Mouse (Mus musculus) mesoderm, embryonic 11.5 days (tissue): ENCODE data around the gene Wipf2.
A peak's percentile ranks its signal among the peaks of the same experiment; 100 is the strongest.
"Not testable (repeated sequence)": the region's sequence is repeated elsewhere in the genome, so short reads cannot be mapped to it uniquely, and the experiment has no call there.

ENCODE experiments used
- DNase-seq: peaks from one replicate; pipeline ENCODE4 v3.0.0-alpha.2; 2012; ENCODE audit warnings: low read depth, low spot score

Gene Wipf2

DNA sequence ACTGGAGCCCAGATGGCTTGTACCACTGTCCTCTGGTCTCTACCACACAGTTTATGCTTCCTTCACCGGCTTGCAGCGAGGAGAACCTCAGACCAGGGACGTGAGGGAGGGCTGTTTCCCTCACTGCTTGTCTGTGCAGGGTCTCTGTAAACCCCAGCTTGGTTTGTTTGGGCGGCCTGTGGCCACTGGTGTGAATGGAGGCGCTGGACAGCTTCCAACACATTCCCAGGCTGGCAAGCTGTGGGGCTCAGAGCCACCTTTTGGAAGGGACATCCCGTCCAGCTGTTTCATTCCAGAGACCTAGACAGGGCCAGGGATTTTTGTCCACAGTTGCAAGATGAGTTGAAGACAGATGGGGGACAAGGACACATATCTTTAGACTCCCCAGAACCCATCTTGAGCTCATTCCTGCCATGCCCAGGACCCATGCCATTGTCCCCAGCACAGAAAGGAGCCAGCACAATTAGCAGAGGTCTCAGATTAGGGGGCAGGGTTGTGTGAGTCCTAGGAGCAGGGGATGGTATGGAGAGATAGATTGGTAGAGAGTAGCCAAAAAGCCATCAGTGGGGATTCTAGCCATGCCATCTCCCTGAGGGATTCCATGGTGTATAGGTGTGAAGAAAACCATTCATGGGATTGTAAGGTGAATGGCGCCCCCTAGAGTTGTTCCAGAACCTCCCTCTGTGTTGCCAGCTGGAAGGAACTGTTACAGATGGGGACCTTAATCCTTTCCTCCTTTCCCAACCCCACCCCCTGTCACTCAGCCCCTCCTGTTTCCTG, 68.3 kb downstream of the Wipf2 start:
- no peak for DNase-seq

DNA sequence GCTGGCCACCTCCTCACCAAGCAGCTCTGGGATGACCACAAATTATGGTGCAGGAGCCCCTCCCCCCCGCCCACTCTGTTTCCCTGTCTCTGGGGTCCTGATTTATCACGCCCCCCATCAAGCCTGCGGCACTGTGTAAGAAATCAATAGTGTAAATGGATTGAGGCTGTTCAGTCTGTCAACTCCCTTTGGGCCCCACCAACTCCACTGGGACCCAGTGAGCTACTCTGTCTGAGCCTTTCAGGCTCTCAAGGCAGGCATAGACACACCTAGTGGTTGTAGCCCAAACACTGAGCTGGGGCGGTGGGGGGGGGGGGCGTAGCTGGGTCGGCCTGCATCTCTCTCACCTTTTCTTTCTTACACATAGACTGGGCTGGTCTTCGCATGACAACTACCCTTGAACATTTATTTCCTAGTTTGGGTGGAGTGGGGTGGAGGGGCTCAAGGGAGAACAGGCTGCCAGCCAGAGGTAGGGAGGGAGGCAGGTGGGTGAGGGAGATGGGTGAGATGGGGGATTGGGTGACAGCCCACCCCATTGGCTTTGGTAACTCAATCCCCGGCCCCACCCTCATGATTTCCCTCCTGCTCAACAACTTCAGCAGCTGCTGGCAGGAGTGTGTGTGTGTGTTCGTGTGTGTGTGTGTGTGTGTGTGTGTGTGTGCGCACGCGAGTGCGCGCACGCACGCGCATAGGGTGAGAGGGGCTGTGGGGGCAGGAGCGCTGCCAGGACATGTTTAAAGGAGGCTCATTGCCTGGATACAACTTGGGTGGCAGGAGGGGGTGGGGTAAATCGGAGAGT, 69.1 kb downstream of the Wipf2 start:
- peak; percentile 74 for DNase-seq

DNA sequence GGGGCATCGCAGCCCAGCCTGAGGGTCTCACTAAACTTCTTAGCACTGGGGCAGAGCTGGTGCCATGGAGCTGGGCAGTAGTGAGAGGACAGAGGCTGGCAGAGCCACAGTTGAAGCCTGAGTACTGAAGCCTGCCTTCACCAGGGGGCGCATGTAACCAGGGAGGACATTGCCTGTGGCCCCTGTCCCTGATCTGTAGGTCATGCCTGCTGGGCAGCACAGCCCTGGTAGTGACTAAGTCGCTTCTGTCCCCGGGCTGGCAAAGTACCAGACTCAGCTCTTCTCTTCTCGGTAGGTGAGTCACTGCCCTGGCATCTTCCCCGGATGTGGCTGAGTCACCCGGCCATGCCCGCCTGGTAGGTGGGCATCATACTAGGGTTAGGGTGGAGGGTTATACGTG, 69.7 kb downstream of the Wipf2 start:
- DNase-seq = no peak

DNA sequence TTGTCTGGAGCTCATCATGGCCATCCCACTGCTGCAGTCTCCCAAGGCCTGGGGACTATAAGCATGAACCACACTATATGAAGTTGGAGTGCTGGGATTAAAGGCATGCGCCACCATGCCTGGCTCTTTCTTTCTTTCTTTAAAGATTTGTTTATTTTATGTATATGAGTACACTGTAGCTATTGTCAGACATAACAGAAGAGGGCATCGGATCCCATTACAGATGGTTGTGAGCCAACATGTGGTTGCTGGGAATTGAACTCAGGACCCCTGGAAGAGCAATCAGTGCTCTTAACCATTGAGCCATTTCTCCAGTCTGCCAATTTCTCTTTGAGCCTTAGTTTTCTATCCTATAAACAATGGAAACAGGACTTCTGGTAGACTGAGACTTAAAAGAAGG, 70.4 kb downstream of the Wipf2 start:
- DNase-seq = not testable (repeated sequence)

DNA sequence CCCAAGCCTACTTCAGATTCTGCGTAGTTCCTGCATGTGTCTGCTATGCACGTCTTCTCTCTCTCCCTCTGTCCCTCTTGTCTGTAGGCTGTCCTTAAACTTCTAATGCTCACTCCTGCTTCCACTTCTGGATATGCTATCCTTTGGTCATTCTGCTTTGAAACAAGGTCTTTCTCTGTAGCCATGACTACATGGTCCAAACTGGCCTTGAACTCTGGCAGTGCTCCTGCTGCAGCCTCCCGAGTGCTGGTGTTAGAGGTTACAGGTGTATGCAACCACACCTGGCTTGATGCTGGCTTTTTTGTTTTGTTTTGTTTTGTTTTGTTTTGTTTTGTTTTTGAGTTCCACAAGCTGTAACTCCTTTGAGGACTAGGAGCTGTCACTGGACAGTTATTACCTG, 70.9 kb downstream of the Wipf2 start:
- no peak for DNase-seq

DNA sequence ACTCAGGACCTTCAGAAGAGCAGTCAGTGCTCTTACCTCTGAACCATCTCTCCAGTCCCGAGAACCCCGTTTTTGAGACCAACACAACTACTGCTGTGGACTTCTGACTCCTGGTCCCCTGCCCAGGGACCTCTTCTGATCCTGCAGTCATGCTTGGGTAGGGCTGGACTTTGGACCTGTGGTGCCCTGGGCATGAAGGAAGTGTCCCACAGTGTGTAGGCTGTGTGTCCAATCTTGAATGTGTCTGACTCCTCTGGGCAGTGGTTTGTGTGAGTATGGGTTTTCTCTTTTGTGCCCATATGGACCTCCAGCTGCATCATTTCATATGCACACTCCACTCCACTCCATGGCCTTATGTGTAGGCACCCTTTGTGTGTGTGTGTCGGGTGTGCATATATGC, 71.7 kb downstream of the Wipf2 start:
- DNase-seq = no peak

DNA sequence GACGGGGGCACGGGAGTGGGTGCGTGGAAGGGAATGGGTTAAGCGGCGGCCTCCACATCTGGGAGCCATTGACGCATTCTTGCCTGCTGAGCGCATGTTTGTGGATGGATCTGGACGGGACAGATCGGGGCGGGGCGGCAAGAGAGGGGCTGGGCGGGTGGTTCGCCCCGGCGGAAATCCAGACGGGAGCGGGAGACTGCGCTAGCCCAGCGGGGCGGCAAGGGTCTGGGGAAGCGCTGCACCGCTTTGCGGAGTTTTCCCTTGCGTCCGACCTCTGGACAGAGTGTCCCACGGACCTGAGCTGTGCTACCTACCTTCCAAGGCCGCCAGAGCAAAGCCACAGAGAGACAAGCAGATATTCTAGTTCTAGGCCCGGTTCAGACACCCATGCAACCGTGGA, 72.7 kb downstream of the Wipf2 start:
- peak; percentile 86 for DNase-seq

DNA sequence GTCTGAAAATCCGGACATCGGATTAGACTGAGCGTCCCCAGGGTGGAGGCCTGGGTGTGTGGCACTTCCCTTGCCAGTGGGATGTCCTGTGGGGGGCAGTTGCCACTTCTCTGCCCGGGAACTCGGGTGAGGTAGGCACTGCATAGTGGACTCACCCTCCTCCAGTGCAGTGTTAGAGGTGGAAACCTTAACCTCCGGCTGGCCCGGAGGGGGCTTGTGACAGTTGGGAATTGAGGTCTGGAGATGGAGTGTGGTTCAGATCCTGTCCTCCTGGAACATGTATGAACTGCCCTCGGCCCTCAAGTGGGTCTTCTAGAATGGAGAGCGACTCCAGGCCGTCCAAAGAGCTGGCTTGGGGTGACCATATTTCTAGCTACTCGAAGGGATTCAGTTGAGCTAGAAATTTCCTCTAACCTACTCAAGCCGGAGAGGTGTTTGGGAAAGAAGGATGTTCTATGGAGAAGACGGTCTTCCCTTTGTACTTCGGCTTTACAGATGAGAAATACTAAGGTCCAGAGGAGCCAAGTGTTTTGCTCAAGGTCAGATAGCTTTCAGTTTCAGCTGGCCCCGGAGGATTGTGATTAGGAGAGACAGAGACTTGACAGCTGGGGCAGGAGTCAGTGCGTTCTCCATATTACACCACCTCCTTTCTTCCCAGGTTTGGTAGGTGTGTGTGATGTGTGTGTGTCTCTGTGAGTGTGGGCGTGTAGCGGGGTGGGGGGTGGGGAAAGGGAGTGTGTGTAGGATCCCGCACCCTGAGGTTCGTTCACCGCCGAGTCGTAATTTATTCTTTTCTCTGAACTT, 73.4 kb downstream of the Wipf2 start:
- DNase-seq = no peak

DNA sequence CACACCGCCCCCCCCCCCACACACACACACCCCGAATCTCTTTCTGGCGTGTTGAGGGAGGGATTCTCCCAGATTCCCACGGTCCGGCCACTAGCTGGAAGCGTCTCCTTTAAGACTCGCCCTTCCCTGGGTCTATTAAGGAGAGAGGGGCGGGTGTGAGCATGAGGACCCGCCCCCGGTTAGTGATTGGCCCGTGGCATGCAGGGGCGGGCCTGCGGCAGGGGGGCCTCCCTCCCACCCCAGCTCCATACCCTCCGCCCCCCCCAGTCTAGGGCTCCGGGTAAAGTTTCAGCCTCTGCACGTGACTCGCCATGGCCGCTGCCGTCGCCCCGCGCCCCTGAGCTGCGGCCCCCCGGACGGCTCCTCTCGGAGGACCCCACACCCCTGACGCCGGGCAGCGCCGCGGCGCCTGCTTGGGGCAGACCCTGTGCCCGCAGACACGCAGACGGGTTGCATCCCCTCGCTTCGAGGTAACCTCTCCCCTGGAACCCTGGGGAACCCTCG, 74.0 kb downstream of the Wipf2 start:
- DNase-seq = peak; percentile 92

DNA sequence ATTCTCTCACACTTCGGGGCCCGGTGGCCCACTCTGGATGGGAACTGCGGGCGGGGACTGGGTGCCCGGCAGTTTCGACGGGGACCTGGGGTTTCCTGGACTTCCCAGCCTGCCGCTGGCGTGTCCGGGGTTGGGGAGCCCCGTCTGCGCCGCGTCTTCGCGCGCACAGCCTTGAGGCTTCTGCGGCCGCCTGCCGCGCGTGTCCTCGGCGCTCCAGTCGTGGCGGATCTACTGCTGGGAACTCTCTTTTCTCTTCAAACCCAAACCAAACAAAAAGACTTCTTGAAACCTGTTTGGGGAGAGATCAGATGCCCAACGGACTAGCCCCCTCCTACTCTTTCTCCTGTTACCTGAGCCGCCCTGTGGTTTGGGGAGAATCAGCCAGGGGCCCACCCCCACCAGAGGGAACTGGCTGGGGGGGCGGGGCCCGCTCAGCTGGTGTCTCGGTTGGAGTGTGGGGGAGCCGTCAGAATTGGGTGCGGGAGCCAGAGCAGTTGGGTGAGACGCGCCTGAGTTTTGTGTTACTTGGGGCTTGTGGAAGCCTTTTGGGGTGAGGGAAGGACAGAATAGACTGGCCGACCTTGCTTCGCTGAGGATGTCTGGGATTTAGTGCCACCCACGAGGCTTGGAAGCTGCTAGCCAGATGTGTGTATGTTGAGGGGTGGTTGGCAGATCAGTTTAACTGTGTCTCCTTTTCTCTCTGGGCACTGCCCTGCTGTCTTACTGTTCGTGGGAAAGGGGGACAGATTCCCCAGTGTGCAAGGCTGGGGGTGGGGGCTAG, 74.7 kb downstream of the Wipf2 start:
- no peak for DNase-seq

DNA sequence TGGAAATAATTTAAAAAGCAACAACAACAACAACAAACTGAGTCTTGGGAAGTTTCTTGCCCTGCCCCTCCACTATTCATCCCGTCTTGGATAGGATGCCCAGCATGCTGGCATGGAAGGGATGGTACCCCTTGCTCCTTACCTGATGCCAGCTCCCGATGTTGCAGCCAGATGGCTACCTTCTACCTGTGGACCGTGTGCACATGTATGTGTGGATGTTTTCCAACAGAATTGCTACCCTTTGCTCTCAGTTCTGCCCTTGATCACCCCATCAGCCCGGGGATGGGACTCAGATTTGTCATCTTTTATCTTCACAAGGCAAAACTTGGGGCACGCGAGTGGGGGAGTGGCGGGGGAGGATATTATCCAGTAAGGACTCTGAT, 75.3 kb downstream of the Wipf2 start:
- no peak for DNase-seq

DNA sequence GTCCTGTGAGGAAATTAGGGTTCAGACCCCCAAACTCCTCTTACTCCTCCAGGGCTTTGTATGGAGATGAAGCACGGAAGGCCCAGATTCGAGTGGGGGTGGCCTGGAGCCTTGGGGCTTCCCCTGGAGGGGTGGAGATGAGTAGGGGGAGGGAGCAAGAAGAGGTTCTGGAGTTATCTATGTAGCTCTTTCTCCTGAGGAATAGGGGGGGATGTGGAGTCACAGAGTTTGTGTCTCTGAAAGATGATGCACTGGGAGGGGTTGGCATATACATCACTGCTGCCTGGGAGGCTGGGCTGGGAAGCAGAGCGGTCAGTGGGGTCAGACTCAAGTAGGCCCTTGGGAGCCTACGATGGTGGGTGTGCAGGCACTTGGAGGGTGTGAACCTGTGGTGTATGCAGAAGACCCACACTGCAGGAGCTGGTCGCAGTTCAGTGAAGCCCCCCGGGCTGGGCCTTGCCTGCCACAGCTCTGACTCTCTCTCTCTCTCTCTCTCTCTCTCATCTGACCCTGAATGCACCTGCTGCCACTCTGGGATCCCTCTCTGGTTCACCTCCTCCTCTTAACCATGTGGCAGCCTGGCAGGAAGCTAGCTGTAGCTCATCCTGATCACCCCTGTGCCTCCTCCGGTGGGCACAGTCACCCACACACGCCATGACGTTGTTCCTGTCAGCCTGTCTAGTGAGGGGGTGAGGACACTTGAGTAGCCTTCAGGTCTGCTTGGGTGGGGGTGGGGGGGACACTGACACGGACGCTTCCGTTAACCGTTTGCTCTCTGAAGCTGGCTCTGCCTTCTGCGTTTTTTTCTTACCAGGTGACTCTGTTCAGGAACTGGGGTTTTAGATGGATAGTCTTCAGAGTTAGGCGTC, 75.9 kb downstream of the Wipf2 start:
- DNase-seq = no peak

DNA sequence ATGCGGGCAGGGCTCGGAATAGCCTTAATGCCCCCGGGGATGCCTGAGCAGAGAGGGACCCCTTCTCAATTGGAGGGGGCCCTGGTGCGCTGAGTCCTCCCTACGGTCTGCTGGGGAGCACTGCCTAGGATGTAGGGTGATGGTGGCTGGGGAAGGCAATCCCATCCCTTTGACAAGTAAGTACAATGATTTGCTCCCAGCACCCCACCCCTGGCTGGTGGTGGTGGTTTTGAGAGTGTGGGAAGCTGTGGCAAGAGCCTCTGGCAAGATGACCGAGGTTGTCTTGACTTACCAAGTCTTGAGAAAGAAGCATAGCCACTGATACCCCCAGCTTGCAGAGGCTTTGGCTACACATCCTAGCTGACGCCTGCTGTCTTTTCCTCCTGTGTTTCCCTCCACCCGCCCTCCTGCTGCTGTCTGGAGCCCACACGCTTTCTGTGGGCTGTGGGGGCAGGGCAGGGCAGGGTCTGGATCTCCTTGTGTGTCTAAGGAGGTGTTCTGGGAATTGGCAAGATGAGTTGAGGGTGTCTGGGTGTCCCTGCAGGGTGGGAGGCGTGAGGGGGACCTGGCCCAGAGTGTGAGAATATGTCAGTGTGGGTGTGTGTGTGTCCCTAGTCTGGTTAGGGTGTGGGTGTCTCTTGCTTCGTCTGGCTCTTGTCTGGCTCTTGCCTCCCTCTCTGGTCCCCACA, 76.7 kb downstream of the Wipf2 start:
- DNase-seq = no peak

DNA sequence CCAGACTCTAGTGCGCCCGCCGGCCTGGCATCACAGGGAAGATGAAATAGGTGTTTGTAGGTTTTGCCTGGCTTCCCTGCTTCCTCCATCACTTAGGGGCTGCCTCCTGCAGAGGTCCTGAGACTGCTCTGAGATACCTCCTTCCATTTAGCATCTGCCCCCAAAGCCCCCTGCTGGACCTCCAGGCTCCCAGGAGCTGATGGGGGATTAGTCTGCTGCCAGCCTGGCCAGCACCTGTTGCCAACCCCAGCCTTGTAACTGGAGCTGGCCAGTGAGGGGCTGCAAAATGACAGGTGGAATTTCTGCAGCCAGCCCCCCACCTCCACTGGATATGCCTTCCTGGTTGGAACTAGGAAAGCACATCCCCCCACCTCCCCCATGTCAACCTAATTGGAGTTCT, 77.3 kb downstream of the Wipf2 start:
- no peak for DNase-seq

DNA sequence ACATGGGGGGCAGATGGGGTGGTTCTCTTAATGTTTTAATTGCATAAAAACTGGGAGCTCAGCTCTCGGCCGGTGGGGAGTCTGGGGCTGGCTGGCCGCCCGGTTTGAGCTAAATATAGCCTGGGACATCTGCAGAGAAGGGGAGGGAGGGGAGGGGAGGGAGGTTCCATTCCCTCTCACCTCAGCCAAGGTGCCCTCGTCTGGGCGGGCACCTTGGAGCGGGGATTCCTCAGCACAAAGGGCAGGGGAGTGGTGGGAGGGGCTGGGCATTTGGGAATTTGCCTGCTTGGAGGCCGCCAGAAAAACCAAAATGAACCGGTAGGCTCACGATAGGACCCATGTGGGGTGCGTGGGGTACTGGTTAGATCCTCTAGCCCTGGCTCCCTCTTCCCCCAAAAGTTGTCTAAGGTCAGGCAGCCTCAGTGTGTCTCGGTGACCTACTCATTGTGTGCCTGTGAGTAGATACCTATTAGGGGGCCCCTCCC, 77.9 kb downstream of the Wipf2 start:
- DNase-seq = no peak

DNA sequence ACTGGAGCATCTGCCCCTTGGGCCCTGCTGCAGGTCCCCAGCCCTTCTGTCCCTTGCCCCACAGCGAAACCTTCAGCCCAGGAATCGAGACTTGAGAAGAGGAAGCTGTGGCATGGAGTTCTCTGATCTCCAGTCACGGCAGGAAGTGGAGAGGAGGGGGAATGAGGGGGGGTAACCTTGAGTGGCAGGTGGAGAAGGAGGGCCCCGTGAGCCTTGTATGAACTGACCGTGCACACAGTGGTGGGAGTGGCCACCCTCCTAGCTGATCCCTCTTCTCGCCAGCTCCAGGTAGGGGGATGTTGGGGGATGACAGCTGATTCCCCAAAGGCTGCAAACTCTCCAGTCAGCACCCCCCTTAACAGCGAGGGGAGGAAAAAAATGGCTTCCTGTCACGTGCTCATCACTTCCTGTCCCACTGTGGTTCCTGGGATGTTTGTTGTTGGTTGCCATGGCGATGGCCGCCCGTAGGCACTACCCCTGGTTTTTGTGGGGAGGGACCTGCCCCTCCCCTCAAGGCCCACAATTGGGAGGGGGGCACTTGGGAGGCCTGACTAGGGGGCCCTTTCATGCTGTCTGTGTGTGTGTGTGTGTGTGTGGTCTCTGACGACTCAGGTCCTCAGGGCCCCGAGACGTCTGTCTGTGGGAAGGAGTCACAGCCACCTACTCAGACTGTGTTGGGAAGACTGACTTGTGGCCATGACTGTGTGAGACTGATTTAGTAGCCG, 78.5 kb downstream of the Wipf2 start:
- peak; percentile 92 for DNase-seq

DNA sequence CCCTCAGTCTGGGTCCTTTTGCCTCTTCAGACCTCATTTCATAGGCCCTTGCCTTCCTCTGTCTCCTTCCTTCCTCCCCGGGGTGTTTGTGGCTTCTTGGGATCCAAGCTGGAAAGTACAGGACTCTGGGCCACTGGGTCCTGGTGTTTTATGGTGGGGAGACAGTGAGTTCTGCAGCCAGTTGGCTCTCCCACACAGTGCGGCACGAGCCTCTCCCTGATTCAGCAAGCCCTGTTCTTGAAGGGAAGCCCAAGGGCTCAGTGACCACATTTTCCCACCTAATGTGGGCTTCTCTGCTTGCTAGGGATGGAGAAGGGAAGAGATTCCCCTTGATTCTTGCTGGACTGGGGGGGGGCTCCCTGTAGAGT, 79.1 kb downstream of the Wipf2 start:
- DNase-seq = no peak

DNA sequence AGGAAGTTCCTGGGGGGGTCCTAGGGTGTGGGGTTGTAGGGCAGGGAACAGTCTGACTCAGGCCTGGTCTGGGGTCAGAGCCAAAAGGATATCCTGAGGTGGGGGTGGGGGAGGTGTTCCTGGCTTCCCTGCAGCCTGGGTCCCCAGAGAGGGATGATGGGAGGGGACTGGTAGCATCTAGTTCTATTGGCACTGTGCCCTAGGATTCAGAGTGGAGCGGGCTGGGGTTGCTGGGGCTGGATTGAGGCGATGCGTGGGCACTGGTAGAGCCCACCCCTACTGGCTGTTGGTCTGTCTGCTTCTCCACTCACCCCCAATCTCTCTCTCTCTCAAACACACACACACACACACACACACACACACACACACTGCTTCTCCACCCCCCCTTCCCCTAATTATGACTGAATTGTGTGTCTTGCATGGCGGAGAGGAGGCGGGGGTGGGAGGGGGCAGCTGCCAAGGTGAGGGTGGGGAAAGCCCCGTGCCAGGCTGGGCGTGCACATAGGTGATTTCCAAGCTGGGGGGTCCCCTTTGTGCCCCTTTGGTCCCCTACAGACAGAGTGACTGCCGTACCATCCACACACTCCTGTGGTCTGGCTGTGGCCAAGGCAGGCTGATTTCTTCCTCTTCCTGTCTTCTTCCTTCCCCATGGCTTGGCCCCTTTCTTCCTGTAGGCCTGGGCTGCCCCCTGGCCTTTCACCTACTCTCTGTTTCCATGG, 79.6 kb downstream of the Wipf2 start:
- DNase-seq = no peak
